Mouse (Mus musculus) embryo, embryonic 10.5 days (tissue): ENCODE data around the gene Tas1r3.

Experiments used
- DNase-seq: peaks from one replicate; pipeline ENCODE4 v3.0.0-alpha.2; 2015; ENCODE audit warnings: low spot score

Gene Tas1r3

GRCm38 (mm10) chr4:155863001-155863400 lies at the start of gene Tas1r3:
Gene Tas1r3, minus strand, starts transcription at chr4:155863362.
- no peak for DNase-seq

GRCm38 (mm10) chr4:155908751-155909150 lies 45.6 kb upstream of the Tas1r3 start:
- no peak for DNase-seq

- no peak for DNase-seq
Observed at GRCm38 (mm10) chr4:155908281-155908680, 45.1 kb upstream of the Tas1r3 start.

- no peak for DNase-seq
Observed at GRCm38 (mm10) chr4:155907003-155907402, 43.8 kb upstream of the Tas1r3 start.

- DNase-seq = no peak
Observed at GRCm38 (mm10) chr4:155906125-155906524, 43.0 kb upstream of the Tas1r3 start.

- no peak for DNase-seq
Observed at GRCm38 (mm10) chr4:155905634-155906033, 42.5 kb upstream of the Tas1r3 start.

GRCm38 (mm10) chr4:155904318-155905102 lies 41.3 kb upstream of the Tas1r3 start:
- peak; percentile 39 for DNase-seq

- no peak for DNase-seq
Observed at GRCm38 (mm10) chr4:155903246-155903645, 40.1 kb upstream of the Tas1r3 start.

DNA sequence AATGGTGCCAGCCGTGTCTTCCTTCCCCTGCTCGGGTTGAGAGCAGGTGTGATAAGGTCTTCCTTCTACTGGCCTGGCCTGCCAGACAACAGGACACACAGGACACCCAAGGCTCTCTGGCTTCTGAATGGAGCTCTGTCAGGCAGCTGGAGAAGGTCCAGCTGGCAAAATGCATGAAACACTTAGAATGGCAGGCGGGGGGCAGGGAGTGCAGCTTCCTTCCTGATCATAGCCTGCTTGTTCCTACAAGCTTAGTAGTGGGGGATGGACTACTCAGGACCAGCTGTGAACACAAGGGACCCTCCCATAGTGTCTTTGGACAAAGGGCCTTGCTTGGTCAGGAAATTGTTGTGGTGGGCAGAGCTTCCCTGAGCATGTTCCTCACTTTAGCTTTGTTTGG lies 38.0 kb upstream of the Tas1r3 start:
- no peak for DNase-seq

GRCm38 (mm10) chr4:155899355-155899754 lies 36.2 kb upstream of the Tas1r3 start:
- DNase-seq = no peak

DNA sequence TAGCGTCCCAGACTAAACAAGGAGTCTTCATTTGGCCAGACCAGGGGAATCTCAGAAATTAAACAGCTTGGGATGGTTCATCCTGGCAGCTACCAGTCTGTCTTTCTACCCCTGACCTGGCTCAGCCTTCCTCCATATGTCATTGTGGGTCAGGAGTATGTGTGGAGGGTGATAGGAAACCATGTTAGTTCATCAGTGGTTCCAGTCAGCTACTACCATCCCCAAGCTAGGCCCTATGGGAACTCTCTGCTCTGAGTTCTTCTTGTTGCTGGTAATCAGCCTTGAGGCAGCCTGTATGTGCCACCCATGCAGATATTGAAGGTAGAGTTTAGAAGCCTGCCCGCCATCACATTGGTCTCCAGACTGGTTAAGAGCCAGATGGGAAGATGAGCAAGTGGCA lies 35.2 kb upstream of the Tas1r3 start:
- no peak for DNase-seq

DNA sequence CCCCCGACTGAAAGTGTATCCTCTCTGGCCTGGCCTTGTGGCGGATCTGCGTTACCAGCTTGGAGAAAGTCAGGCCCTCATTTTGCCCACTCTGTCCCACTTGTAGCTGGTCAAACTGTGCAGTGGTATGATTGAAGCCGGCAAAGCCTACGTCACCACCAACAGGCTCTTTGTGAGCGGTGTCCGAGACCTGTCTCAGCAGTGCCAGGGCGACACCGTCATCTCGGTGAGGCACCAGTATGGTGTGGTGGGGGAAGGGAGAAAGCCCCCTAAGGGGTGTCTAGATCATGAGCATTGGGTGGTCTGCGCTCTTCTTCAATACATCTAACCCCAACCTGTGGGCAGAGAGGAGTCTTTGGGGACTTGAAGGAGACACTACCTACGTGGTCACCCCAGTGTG lies 33.3 kb upstream of the Tas1r3 start:
- DNase-seq = no peak

DNA sequence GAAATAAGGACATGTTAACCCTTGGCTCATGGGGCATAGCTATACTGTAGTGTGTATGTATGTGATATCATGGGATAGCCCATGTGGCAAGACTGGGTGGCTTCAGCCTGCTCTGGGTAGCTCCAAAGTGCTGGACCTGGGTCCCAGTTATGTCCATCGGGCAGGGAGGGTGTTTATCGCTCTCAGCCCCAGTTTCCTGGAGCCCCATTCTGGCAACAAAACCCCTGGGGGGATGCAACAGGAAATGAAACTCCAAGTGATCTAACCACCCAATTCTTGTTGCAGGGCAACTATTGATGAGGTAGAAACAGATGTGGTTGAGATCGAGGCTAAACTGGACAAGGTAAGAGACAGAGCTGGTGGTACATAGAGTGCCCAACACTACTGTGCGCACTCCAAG lies 32.7 kb upstream of the Tas1r3 start:
- DNase-seq = no peak

DNA sequence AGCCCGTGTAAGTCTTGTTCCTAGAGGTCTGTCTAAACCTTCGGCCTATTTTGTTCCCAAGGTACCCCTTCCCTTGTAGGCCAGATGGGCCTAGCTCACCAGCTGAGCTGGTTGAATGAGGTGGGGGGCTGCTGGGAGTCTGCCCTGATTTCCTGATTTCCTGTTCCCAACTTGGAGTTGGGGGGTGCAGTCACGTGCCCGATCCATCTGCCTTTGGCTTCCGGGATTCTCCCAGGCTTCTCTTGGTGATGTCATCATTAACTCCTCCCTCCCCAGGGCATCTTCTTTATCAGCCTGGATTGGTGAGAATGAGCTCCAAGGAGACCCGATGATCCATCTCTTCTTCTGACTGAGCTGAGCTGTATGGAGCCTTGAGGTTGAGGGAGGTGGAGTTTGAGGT lies 32.1 kb upstream of the Tas1r3 start:
- DNase-seq = peak; percentile 12

GRCm38 (mm10) chr4:155894311-155894881 lies 31.2 kb upstream of the Tas1r3 start:
- peak; percentile 3 for DNase-seq

GRCm38 (mm10) chr4:155893212-155893690 lies 30.1 kb upstream of the Tas1r3 start:
- no peak for DNase-seq

DNA sequence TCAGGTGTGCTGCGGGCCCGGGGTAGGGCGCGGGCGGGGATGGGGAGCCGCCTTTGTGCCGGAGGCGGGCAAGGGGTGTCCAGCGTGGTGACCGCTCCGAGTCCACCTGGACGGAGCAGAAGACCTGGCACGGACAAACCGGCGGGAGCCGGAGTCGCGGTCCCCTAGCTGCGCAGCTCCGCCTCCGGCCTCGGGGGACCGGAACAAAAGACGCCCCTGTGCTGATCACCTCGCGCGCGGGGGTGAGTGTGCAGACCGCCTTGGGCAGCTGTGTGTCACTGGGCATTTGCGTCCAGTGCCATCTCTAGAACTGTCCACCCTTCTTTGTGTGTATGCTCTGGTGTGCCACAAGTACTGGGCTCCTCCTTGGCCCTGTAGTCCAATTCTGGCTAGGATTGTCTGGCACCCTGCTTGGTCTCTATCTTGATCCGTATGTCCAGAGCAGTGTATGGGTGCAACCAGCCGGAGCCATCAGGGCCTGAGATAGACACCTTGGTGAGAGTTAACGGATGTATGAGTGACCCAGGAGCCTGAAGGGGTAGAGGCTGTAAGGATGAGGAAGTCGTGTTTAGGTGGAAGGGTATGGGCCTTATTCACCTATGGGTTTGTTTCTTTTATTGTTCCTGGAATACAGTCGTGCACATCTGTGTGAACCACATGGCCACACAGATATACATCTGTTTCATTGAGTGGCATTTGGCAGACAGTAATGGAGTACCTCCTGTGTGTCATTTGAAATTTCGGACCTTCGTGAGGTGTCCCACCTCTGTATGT lies 29.5 kb upstream of the Tas1r3 start:
- peak; percentile 47 for DNase-seq

- peak; percentile 85 for DNase-seq
Observed at GRCm38 (mm10) chr4:155892017-155892416, 28.9 kb upstream of the Tas1r3 start.

- peak; percentile 97 for DNase-seq
Observed at GRCm38 (mm10) chr4:155891551-155892001, 28.4 kb upstream of the Tas1r3 start, which contains the start of the genes Pusl1 and Acap3. Gene Pusl1, minus strand, starts transcription at chr4:155891781. Gene Acap3, plus strand, starts transcription at chr4:155891822.

DNA sequence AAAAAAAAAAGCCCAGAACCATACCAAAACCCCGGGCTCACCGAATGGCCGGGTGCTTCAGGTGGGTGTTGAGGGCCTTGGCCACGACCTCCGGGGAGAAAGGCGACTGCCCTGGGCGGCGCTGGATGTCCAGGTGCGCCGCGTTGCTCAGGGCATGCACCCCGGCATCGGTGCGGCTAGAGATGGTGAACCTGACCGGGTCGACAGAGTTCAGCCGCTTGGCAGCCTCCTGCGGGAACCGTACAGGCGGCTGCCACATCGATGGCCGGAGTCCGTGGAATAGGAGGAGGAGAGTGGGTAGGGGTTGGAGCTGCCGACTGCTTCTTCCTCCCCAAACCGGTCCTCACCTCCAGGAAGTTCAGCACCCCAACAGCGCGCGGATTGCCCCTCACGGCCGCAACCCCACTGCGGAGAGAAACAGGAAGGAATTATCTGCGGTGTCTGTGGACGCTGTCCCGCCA lies 27.9 kb upstream of the Tas1r3 start:
- no peak for DNase-seq

- DNase-seq = no peak
Observed at GRCm38 (mm10) chr4:155889316-155889715, 26.2 kb upstream of the Tas1r3 start.

- no peak for DNase-seq
Observed at GRCm38 (mm10) chr4:155888181-155888580, 25.0 kb upstream of the Tas1r3 start.
